Mouse (Mus musculus): ENCODE results near the gene Acss1. TPM values are rescaled to one million over a fixed set of nuclear protein-coding genes. Genes with fewer than 3 reads are reported as not detected.

The Acss1 gene
- 19.7 TPM for polyA plus RNA-seq (2017; shearing (Covaris generic))

DNA sequence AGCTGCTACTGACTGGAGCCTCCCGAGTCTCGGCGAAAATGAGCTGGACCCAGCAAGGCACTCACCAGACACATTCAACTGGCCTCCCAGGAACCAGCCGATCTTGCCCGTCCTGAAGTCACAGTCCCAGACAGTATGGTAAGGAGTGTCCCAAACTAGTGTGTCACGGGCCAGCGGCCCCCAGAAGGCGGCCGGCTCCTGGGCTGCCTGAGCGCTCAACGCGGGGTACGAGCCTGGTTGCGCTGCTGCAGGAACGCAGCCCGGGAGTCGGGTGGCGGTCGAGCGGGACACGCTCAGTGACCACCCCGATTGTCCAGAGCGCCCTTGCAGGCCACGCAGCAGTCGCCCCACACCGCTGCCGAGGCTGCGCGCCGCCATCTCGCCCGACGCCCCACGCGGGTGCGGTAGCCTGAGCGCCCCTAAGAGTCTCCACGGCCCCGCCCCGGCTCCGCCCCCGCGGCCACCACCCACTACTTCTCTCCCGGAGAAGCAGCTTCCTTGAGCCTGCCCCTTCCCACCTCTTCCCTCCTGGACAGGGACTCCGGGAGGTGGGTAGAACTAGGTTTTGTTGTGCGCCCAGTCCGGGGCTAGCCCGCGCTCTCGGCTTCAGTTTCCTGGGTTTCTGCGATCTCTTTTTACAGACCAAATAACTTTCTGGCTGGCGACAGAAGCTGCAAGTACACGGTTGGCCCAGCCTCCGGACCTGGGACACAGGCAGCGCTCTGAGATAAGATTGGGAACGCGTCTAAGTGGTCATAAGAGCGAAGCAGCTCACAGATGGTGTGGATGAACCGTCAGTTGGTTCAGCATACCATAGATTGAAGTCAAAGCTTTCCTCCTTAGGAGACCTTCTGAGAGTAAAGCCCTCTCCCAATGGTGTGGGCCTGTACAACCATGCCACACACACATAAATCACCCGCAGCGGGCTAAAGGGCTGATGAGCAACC, at the start of gene Acss1:
Gene Acss1 (minus strand): TSS at position 681 of the 947 bp plus-strand sequence.

DNA sequence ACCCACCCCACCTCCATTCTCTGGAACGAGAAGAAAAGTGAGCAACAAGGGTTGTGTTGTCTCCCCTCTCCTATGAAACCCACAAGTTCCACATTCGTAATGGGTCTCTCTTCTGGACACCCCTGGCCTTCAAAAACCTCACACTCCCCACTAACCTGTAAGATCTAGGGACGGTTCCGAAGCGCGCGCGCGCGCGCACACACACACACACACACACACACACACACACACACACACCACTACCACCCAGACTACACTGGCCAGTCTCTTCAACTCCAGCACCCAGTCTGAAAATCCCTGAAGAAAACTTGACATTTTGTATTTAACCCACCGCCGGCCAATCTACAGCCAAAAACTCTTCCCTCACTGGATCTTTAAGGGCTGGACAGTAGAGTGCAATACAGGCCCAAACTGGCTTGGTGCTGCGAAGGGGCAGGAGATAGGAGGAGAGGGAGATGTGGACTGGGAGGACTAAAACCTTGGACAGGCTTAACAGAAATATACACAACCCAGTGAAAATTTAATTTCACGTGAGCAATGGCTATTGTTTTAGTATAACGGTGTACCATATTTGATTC, 21.0 kb upstream of the Acss1 start, which contains the start of gene Vsx1:
Gene Vsx1 (minus strand): TSS at position 138 of the 578 bp plus-strand sequence.

DNA sequence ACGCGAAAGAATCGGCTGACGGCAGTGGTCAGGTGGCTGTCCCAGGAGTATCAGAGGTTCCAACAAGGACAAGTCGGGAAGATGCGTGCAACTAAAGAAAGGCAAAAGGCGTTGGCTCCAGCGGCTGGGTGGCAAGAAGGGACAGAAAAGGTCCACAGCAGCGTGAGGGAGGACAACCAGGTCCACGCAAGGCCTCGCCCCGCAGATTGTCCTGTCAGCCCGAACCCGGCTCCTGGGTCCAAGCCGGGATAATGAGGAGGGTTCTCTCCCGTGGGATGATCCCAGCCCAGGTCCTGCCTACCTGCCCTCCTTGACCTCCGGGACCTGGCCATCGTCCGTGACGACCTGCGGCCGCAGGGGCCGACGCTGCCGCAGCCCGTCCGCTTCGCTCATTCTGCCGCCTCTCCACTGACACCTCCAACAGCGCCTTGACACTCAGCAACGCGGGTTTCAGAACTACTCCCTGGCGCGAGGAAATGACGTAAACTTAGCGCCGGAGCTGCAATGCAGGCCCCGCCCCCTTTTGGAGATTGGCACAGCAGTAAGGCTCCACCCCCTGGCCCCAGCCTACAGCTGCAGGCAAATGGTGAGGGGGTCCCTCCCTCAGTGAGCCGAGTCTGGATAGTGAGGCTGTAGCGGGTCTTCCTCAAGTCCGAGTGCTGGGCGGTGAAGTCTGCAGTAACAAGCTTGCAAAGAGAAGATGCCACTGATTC, 60.1 kb downstream of the Acss1 start, which contains the start of gene Apmap:
Gene Apmap (minus strand): TSS at position 481 of the 713 bp plus-strand sequence.

DNA sequence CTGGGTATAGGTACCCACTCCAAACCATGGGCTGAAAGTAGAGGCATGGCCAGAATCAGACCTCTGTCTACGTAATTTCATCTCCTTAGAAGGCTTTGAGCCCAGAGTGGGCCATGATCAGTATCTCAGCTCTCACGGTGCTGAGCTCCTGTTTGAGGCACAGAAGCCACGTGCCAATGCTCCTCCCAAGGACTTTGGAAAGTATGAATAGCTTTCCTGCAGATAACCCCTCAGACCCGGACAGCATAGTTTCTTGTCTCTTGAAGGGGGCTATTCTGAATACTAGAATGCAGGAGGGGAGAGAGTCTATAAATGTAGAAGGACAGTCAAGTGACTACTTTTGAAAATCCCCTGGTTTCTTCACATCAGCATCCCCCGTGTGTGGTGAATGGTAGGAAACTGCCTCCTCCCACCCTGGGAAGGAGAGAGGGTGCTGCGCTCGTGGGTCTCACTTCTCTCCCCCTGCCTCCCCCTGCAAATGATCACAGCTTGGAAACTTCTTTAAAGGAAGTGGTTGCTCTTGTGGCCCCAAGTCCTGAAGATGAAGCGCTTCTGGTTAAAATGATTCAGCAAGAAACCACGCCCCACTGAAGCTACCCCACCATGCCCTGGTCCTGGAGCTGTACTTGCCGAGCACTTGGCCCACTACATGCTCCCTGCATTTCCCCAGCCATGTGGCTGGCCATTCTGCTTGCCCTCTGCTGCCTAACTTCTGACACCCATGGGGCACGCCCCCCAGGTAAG, 98.3 kb downstream of the Acss1 start, which contains the start of gene Cst7:
Gene Cst7 (plus strand): TSS at position 569 of the 744 bp plus-strand sequence.

Other genes starting within 250 kb of the Acss1 start
- 9.4 TPM for gene Zfp442, start 217.0 kb downstream of the Acss1 start, polyA plus RNA-seq (2017; shearing (Covaris generic))
- 0.50 TPM for gene Zfp345, start 183.4 kb downstream of the Acss1 start, polyA plus RNA-seq (2017; shearing (Covaris generic))
- gene Cst7, start 98.1 kb downstream of the Acss1 start, polyA plus RNA-seq (2017; shearing (Covaris generic)), result 326 TPM
- 37.0 TPM for gene Apmap, start 59.9 kb downstream of the Acss1 start, polyA plus RNA-seq (2017; shearing (Covaris generic))
- not detected for gene Vsx1, start 20.9 kb upstream of the Acss1 start, polyA plus RNA-seq (2017; shearing (Covaris generic))
- 59.5 TPM for gene Entpd6, start 80.5 kb upstream of the Acss1 start, polyA plus RNA-seq (2017; shearing (Covaris generic))
- 115 TPM for gene Pygb, start 118.2 kb upstream of the Acss1 start, polyA plus RNA-seq (2017; shearing (Covaris generic))
- gene Abhd12, start 236.2 kb upstream of the Acss1 start, polyA plus RNA-seq (2017; shearing (Covaris generic)), result 15.3 TPM
- gene Gins1, start 236.9 kb upstream of the Acss1 start, polyA plus RNA-seq (2017; shearing (Covaris generic)), result 5.6 TPM

All from activated CD4-positive, CD25-positive, alpha-beta regulatory T cell, adult 9 weeks (primary cell).